Mouse (Mus musculus): ENCODE data around the gene Prr14l.

Prr14l gene

DNA sequence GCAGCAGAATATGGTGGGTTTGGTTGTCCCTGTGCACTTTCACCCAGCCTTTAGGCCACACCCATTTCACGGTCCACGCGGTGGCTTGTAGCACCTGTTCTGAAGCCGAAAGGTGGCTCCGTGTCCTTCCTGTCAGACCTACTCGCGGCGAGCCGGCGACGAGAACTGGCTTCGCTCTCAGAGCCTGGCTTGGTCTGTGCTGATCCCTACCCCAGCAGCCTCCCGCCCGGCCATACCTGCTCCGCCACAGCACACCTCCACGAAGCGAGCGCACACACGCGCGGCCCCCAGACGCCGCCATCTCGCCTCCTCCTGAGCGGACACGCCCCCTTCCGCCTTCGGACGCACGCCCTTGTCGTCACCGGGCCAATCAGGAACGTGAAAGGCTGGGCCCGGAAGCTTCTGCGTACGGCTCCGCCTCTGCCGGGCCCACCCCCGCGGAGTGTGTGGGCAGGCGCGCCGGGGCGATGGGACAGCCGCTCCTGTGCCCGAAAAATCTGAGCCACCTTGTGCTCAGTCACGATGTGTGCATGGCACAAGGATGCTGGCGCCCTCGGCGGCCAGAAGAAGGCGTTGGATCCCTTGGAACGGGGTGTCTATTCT lies 68.6 kb downstream of the Prr14l start, which contains the start of gene Pisd:
TSS of gene Pisd (minus strand) at position 334 of the 603 bp plus-strand sequence.
- under 1% methylated on average over 52 of the region's 52 CpGs for WGBS

DNA sequence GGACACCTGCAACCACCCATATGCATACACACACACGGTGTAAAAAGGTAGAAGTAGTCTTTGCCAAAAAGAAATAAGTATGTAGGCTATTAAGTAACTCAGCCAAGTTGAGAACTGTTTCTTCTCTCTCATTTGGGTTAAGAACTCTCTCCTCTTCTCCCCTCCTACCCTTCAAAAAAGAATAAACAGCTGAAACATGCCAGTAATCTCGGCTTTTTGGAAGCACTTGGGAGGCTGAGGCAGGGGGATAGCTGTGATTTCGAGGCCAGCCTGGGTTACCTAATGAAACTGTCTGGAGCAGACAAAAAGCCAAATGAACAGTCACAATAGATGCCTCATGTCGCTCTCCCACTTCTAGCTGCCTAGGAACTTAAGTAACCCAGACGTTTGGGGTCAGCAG lies 69.3 kb downstream of the Prr14l start:
- 18% methylated on average over 5 of the region's 5 CpGs for WGBS

DNA sequence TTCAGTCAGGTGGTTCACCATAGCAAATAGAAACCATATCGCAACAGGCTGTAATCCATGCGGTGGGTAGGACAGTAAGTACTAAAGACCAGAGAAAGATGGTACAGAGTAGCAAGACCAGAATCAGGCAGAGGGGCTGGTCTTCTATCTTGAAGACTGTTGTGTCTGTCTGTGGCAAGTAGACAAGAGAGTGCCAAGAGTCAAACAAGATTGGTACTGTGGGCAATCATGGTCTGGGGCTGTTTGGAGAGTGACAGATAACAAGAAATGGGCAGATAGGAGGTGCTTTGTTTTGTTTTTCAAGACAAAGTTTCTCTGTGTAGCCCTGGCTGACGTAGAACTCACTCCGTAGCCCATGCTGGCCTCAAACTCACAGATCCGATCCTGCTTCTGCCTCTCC lies 72.5 kb downstream of the Prr14l start:
- 80% methylated on average over 5 of the region's 5 CpGs for WGBS

DNA sequence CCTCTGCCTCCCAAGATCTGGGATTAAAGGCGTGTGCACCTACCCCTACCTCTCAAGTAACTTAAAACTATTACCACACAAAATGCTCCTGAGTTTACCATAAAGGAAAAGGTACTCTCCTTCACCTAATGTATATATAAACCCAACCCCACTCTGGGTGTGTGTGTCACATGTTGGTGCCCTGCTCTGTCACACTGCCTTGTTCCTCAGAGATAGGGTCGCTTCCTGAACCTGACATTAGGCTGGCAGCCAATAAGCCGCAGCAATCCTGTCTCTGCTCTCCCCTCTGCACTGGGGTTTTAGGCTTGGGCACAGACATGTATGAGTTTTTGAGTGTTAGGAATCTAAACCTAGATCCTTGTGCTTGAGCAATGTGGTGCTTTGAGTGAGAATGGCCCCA lies 75.9 kb downstream of the Prr14l start:
- 86% methylated on average over 3 of the region's 3 CpGs for WGBS

DNA sequence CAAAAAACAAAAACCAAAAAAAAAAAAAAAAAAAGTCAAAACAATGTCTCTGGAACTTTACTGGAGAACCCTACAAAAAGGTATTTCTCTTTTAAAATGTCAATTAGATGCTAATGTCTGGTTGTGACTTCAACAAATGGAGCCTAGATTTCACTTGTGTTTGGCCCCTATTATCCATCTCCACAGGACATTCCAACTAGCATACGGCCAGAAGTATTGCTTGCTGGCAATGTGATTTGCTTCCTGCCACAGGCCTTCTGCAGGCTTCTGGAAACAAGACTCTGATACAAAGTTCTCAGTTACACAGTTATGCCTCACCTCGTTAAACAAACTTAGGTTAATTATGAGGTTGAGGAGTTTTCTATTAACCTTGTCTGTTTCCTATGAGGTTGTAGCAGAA lies 81.7 kb downstream of the Prr14l start:
- WGBS, result 55% methylated on average over 2 of the region's 2 CpGs

DNA sequence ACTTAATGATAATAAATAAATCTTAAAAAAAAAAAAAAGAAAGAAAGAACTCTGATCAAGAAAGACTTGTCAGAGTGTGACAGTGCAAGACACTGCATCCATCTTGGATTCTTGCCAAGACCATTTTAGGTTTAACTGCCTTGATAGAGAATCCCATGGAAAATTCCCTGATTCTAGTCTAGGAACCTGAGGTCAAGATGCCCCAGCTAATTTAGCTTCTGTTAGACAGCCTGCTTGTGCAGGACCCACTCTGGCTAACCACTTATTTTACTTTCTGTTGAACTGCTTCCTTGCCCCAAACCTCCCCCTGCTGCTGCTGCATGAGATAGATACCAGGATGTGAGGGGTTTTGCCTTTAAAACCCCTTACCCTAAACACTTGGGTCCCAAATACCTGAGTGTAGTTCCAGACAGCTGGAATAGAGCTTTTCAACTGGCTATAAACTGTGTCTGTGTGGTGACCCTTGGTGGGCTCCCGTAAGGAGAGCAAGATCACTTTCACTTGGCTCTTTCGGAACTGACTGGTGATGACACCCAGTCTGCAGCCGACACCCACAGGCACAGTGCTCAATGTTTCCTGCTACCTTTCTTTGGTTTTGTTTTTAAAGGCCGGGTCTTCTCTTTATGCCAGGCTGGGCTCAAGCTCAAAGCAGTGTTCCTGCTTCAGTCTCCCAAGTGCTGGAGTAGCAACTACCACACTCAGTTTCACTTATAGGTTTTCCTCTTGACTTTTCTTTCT lies 86.3 kb downstream of the Prr14l start:
- WGBS, result 79% methylated on average over 4 of the region's 4 CpGs

DNA sequence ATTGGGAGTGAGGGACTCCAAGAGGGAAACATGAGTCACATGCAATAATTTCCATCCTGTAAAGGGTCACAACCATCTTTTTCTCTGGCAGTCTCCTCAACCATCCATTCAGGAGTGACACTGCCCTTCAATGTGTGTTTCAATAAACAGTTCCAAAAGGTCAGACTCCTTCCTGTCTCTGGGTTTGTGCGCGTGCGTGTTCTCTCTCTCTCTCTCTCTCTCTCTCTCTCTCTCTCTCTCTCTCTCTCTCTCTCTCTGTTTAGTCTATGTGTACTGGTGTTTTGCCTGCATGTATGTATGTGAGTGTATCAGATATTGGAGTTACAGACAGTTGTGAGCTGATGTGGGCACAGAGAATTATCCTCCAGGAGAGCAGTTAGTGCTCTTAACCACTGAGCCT lies 87.1 kb downstream of the Prr14l start:
- WGBS, result 92% methylated on average over 3 of the region's 3 CpGs

DNA sequence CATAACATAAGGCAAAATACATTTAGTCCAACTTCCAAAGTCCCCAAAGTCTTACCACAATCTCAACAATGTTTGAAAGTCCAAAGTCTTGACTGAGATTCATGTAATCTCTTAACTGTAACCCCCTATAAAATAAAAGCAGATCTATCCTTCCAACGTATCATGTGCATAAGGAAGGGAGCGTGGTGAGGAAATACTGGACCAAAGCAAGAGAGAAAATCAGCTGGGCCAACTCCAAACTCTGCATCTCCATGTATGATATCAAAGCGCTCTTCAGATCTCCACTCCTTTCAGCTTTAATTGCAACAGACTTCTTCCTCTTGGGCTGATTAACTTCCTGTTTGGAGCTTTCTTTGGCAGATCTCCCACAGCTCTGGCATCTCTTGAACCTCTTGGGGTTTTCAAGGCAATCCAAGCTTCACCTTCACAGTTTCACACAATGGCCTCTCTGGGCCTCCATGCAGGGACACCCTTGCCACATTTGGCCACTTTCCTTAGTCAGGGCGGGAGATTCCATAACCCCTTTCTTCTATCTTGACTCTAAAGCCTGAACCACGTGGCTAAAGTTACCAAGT lies 92.4 kb downstream of the Prr14l start:
- 72% methylated on average over 5 of the region's 5 CpGs for WGBS

DNA sequence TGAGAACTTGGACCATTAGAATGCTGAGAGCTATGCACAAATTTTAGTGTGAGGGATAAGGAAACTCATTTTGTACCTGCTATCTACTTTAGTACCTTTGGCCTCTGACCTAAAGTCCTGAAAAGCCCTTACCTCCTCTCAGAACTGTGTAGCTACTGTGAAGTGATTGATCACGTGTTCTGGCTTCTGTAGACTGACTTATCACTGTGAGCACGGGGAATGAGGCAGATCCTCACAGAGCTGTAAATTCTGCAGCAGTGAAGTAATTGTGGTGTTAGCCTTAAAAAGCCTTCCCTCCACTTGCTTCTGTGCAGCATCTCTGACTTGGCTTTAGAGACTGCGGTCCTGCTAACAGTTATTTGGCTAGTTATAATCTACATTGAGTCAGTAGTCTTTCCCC lies 93.3 kb downstream of the Prr14l start:
- WGBS, result 56% methylated on average over 3 of the region's 3 CpGs

DNA sequence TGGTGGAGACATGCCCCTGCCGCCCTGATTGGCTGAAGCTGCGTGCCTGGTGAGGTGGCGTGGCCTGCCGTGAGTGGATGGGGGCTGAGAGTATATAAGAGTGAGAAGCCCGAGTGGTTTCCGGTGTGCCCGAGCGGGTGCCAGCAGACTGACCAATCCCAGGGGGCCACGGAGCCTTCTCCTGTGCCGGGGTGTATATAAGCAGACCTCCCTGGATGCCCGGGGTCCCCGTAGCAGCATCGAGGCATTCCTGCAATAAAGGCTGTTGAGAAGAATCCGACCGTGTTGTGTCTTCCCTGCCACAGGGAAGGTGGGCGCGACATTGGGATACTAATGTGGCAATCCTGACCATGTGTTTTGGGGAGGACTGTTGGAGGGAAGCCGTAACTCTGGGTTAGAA lies 93.7 kb downstream of the Prr14l start:
- 92% methylated on average over 18 of the region's 18 CpGs for WGBS

DNA sequence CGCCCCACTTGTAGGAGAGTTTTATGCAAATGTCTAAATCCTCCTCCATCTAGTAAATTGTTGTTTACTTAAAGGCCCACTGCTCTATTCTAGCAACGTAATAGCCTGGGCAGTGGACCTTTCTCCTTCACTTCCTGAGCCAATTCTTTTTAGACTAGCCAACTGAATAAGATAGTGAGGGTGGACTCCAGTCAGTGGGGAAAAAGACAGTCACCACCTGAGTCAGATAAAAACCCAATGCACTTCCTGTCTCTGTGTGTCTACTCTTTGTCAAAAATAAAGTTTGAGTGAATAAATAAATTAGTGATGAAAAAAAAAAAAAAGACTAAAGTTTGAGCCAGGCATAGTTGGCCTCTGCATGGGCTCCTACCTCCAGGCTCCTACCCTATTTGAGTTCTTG lies 94.4 kb downstream of the Prr14l start:
- WGBS, result 62% methylated on average over 2 of the region's 2 CpGs

DNA sequence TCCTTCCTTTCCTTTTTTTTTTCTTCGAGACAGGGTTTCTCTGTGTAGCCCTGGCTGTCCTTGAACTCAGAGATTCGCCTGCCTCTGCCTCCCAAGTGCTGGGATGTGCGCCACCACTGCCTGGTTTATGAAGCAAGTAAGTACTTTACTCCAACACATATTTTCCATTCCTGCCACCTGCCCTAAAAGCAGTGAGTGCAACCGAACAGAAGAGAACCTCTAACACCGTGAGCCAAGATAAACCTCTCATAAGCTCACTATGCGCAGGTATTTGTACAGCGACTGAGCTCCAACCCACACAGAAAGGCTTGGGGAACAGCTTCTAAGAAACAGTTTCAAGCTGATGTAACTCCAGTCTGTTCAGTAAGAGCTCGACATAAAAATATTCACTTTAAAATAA lies 97.9 kb downstream of the Prr14l start:
- WGBS, result 70% methylated on average over 8 of the region's 8 CpGs

DNA sequence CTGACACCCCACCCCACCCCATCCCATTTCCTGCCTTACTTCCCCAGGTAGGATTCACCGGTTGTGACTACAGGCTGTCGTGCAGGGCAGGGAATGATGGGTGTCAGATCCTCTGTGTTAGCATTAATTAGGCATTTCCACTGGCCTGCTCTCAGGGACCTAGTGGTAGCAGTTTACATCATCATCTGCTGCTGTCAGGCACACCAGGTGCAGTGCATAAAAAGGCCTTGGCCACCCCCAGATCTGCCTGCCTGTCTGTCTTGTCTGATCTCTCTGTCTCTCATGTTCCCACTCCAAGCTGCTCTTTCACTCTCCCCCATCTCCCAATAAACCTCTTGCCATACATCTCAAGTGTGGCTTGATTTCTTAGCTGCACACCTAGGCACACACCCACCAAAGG lies 102.3 kb downstream of the Prr14l start:
- WGBS, result 34% methylated on average over 2 of the region's 2 CpGs

DNA sequence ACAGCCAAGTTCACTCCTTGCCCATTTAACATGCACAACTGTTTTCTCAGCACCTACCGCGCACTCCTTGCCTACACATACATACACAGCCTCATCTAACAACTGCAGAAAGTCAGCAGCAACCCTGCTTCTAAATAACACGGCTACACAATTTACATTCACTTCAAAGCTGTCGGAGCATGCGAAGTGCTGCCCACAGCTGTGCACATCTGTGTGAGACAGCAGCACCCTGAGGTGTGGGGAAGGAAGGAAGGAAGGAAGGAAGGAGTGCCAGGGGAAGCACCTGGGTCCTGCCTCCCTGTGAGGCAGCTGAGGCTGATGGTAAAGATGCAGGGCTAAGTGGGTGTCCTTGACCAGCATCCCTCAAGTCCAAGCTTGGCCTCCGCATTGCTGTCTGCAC lies 105.1 kb downstream of the Prr14l start:
- 66% methylated on average over 6 of the region's 6 CpGs for WGBS

DNA sequence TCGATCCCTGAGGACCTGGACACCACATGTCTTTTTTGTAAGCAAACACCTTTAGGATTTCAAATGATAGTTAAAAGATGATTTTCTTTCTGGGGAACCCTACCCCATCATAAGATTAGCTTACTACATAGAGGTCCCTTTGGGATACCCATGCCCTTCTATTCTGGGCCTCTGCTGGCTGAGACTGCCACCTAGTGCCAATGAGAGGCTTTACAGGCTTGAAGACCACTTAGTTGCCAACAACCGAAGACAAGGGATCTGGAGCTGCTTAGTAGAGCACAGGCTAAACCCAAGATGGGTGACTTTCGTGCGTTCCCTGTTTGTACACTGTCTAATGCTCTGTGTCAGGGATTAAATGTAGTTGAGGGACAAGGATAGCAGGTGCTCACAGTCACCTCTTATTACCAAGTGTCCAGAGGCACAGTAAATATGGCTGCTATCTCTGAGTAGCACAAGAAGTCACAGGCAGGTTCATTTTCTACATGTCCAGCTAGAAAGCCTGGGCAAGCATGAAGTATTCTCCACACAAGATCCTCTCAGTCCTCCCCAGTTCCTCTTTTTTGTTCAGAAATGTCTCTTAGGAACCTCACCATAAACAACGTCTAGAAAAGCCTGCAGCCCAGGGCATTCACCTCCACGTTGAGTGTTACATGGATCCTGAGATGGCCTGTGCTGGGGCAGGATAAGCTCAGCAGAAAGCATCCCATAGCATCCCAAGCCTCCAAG lies 106.2 kb downstream of the Prr14l start:
- whole genome bisulfite sequencing, result 61% methylated on average over 6 of the region's 6 CpGs

DNA sequence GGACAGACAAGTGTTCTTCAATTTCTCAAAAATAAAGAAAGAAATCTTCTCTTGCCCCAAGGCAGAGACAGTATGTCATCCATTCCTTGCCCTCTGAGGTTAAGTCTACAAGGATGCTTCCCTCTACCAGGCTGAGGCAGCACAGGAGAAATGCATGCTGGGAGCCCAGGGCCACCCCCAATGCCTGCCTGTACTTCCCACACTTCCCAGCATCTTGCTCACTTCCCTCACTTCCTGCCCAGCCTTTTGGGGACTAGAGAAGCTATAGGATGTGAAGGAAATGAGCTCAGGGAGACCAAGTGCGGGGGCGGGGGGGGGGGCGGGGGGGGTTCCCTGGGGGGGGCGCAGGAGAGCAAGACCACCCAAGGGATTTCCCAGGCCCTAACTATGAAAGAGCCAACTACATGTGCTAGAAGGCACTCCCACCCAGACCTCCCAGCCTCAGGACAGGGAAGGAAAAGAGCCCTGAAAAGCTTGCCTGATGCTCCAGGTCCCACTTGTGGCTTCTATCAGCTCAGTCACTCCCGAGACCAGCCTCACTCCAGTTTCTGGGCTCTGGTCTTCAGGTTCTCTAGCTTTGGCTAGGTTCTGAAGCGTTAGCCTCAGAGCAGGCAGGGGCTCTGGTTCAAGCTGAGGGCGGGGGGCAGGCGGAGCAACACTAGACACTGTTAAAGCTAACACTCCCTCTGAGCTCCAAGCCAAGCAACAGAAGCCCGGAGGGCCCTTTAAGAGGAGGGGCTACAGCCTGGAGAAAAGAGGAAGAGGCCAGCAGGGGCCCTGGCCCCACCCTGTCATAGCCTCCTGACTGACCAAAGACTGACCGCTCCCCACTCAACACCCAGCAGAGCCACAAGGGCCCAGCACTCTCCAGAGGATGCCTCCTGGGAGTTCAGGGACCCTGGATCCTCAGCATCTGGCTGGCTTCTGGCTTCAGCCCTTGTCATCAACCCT lies 108.1 kb downstream of the Prr14l start:
- 20% methylated on average over 10 of the region's 10 CpGs for WGBS

DNA sequence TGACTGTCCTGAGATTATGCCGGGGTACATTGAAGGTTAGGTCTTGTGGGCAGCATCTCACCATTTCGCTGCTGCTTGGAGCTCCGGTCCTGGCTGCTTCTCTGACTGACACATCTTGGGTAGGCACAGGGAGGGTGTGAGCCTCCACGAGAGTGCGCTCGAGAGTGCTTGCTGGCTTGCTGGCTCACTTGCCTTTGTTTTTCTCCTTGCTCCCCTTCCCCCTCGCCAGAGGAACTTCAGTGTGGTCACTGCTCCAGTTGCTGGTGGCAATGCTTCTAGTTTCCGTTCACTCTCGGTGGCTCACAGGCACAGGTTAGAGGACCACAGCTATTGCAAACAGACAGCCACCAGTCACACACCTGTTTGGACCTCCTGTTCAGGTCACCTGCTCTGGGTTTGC lies 111.9 kb downstream of the Prr14l start:
- WGBS, result 18% methylated on average over 9 of the region's 9 CpGs

DNA sequence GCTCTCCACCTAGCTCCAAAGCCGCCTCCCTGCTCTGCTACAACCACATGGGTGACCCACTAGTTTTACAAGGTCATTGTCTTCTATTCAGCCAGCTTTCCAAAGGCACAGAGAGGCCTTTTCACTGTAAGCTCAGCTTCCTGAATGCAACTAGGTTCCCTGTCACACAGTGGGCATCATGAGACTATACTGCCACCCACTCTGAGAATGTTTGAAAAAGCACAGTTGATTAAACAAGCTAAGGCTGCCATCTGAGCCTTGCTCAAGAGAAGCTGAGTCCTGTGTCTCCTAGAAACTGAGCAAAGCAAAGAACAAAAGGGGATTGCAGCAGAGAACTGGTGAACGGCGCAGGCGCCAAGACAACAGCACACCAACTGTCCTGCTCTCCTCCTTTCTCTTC lies 112.7 kb downstream of the Prr14l start:
- 21% methylated on average over 4 of the region's 4 CpGs for WGBS

DNA sequence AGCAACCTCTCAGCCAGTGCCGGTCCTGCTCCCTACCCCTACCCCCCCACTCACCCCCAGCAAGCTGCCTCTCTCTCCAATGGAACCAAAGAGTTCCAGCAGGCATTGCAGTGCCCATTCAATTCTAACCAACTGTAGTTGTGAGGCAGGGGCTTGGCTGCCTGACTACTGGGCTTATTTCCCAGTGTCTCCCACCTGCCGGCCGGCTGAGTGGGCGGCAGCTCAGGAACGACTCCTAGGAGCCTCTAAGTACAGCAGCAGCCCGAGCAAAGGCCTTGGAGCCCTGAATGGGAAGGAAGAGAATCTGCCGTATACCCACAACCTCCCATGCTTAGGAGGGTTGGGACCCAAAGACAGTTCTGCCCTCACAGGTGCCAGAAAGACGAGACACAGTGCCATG lies 113.2 kb downstream of the Prr14l start:
- WGBS, result 41% methylated on average over 8 of the region's 8 CpGs

DNA sequence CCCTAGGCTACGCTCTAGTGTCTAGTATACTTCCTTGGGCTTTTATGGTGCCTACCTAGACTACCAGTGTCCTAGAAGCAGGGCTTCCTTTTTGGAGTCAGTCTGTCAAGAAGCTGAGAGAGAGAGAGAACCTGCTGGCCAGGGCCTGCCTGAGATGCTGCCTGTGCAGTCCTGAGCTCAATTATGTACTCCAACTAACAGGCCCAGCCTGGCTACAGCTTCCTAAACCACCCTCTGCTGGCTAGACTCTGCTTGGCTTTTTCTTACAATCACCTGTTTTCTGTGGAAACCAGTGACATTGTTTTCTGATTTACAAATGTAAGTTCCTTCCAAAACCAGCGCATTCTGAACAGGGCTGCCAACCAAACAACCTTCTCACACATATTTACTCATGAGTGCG lies 113.9 kb downstream of the Prr14l start:
- 91% methylated on average over 3 of the region's 3 CpGs for WGBS
